Mouse (Mus musculus) adrenal gland (tissue): ENCODE results near the gene Pvrig.
"Not testable (repeated sequence)": the region's sequence is repeated elsewhere in the genome, so short reads cannot be mapped to it uniquely, and the experiment has no call there.

Source experiments
- intact Hi-C: fragments of 180-260 bp; cut with DNase I; formaldehyde crosslinking; loops from one replicate; pipeline ENCODE4 v1.15.1; 2025
- long read RNA-seq, 2 experiments: library from polyadenylated mRNA; unstranded; transcript quantifications; one replicate each; pipeline ENCODE4 v2.0.0; 2020; ENCODE audit warnings: borderline replicate concordance in 1 of 2; ENCODE audit not compliant: insufficient replicate concordance in 1 of 2

Gene Pvrig
- long read RNA-seq, experiment 1: 0 reads
- long read RNA-seq, experiment 2: 0 reads

DNA sequence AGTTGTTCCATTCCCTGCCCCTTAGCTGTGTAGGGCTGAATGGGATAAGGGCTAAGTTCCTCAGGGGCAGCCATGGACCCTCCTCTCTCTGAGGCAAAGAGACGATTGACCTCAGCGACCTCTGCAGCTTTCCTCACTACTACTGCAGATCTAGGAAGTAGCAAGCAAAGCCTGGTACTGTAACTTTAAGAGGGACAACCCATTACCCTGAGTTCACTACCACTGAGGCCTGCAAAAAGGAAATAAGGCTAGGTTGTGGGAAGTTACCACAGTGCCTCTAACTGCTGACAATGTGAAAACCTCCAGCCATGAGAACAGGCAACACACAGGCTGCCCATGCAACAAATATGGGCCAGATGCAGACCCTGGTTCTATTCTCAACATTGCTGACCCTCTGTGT is at the start of gene Pvrig:
Gene Pvrig, plus strand, starts transcription at position 301 of the 400 bp plus-strand sequence.
- intact Hi-C loops: no loop called here

GRCm38 (mm10) chr5:138294158-138294557 is 47.6 kb upstream of the Pvrig start:
- intact Hi-C loops: no loop called here

DNA sequence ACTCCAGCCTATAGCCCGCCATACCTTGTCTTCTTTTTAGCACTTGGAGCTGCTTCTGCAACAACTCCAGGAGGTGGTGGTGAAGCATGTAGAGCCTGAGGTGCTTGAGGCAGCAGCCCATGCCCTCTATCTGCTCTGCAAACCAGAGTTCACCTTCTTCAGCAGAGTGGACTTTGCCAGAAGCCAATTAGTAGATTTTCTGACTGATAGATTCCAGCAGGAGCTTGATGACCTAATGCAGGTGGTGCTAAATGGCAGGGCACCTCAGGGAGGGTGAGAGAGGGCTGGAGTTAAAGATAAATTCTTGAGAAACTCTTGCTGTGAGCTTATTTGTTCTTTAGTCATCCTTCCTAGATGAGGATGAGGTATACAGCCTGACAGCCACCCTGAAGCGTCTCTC is 42.1 kb upstream of the Pvrig start:
- intact Hi-C loops: no loop called here

GRCm38 (mm10) chr5:138312795-138313194 is 29.0 kb upstream of the Pvrig start:
- intact Hi-C loops: no loop called here

DNA sequence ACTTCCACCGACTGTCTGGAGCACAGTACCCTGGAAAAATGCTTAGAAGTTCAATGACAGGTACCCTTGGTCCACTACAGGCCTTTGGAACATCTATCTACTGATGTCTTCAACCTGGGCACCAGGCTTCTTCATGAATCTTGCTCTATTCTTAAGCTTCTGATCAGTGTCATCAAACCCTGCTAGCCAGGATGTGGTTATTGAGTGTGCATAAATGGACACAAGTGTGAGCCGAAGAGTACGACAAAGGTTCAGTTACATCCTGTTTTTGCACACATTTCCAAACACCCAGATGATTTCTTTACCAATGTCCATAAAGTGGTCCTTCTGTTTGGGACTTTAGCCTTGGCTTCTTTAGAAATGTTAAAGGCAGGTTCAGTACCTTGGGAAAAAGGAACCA is 1.5 kb downstream of the Pvrig start:
- intact Hi-C loops: no loop called here

- intact Hi-C loops: not testable (repeated sequence)
Measured at GRCm38 (mm10) chr5:138363208-138363607, 21.4 kb downstream of the Pvrig start.

DNA sequence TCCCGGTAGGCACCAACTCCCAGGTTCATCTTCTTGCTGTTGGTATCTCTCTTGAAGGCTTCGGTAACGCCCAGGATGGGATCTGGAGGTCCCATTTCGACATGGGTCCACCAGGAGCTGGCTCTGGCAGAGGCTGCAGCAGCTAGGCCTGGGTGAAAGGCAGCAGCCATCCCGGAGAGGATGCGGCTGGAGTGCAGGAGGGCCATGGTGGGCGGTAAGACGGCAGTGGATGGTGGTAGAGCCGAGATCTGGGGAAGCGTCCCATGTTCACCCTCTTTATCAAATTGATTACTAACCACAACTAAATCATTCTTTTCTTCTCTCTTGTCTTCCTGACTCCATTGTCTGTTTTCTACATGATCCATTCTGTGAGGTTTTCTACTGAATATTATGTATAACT is 23.6 kb downstream of the Pvrig start:
- intact Hi-C loops: not testable (repeated sequence)
